Mouse (Mus musculus) layer of hippocampus, adult 2 months (tissue): ENCODE measurements at regions not wholly inside any gene's neighbourhood (a gene's known extent, or its start where the extent isn't known, plus 50 kb on each side); places are given as distances from the start of the nearest gene placed in this dataset.

ENCODE experiments used
- DNase-seq, 2 experiments: peaks; one replicate each; pipeline ENCODE4 v3.0.0; 2022; ENCODE audit warnings: low spot score in 2 of 2
- H3K27ac ChIP-seq: fragments of 200-600 bp; 2 replicates; pipeline ENCODE4 v1.8.1; 2022
- H3K4me3 ChIP-seq: fragments of 200-600 bp; 2 replicates; pipeline ENCODE4 v1.8.1; 2022; ENCODE audit warnings: mild to moderate bottlenecking
- CTCF ChIP-seq: fragments of 200-600 bp; conservative IDR thresholded peaks from 2 replicates; pipeline ENCODE4 v1.8.1; 2022; ENCODE audit warnings: antibody characterized with exemption, mild to moderate bottlenecking, moderate library complexity

DNA sequence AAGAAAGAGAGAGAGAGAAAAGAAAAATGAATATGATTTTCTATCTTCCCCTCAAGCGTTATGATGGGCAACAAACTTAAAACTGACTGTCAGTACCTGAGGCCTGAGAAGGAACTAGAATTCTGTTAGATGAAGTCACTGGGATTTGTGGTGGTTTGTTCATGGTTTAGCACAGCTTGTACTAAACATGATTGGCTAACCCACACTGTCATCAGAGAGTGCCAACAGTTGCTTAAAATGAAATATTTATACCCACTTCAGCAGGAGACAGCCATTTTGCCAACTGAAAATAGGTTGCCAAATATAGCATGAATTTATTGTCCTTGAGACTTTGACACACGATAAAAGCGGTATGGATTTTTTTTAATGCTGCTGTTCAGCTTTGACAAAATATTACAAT is 360.5 kb upstream of the Slc24a2 start:
- no peak for DNase-seq
- H3K27ac ChIP-seq, result no peak overlapping the region
- no peak for TF ChIP-seq CTCF
- no peak overlapping the region for H3K4me3 ChIP-seq

DNA sequence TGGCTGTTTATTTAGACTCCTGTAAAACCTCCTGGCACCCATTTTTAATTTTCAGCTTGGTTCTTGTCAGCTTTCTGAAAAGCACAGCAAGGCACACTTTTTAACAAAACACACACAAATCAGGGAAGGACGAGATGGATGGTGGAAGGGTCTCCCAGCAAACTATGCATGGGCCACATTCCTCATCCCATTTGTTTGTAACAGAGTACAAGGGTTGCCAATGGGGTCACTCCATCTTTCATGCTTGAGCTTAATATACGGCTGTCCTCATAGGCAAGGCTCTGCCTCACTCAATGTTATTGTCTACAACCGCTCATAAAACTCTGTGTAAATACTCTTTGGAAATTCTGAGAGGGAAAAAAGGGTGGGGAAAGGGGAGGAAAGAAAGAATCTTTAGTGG is 347.9 kb upstream of the Slc24a2 start:
- Histone ChIP-seq H3K27ac (no peak overlapping the region), H3K4me3 (no peak overlapping the region)
- no peak for DNase-seq
- no peak for TF ChIP-seq CTCF

DNA sequence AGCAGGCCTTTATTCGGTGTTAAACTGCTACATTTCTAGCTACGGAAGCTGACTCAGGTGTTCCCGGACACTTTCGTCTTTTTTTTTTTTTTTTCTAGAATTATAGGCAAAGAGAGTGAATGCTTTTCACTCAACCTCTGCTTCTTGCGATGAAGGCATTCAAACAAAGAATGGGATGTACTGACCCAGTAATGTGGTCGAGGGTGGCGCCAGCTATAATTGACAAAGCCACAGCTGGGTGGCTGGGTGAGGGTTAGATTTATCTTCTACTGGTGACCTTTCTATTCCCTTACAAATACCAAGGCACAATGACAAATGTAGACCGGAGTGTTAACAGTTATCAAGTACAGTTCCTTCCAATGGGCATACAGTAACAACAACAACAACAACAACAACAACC is 340.7 kb upstream of the Slc24a2 start:
- H3K27ac ChIP-seq, result no peak overlapping the region
- TF ChIP-seq CTCF, result no peak
- no peak for DNase-seq
- H3K4me3 ChIP-seq, result peak overlapping the region; percentile 35

DNA sequence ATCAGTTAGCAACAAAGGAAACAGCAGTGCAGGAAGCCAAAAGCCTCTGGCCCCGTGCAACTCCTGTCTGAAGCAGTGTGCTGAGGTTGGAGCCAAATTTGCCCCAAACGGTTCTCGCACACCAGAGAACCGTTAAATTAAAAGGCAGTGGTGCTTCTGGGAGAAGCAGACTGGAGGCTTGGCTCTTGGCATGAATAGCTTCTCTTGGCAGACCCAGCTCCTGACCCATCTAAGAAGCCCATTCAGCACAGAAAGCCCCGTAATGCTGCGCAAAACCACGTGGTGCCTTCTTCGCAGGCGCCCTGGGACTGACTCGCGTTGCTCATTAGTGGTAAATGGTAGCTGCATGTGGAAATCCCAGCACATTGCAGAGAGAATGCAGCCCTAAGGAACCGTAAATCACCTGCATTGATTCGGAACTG is 340.2 kb upstream of the Slc24a2 start:
- DNase-seq, result peak; percentile 14 to 39
- no peak overlapping the region for H3K27ac ChIP-seq
- TF ChIP-seq CTCF, result no peak
- H3K4me3 ChIP-seq, result peak overlapping the region; percentile 35

DNA sequence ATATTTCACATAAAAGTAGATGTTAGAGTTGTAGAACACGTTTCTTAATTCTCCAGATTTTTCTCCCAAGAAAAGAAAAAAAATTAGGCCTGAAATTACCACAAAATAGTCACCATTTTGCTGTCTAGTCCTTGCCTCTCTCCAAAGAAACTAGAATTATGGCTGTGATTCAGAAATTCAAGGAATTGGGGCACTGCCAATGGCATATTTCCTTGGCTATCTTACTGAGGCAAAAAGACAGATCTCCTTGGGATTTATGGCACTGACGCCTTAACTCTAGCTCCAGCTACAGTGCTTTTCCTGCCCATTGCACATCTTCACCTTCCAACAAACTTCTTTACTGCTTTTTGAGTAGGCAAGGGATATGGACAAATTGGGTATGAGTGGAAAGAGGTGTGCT is 336.3 kb upstream of the Slc24a2 start:
- H3K27ac ChIP-seq, result no peak overlapping the region
- TF ChIP-seq CTCF, result no peak
- no peak for DNase-seq
- no peak overlapping the region for H3K4me3 ChIP-seq

DNA sequence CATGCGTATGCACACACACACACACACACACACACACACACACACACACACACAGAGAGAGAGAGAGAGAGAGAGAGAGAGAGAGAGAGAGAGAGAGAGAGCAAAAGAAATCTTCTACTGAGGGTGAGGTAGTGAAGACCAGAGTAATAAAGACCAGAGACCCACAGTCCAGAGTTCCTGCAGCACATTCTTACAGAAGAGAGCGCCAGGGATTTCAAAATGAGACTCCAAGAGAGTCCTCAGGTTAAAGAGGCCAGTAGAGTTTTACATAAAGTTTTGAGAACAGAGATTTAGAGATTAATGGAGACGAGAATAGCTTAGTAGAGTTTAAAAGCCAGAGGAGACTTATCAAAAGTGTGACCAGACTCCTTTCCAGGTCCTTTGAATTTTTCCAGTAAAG is 324.6 kb upstream of the Slc24a2 start:
- DNase-seq, result no peak
- Histone ChIP-seq H3K4me3 (no peak overlapping the region), H3K27ac (no peak overlapping the region)
- no peak for TF ChIP-seq CTCF
